Mouse (Mus musculus): Measurements from ENCODE around the gene Dicer1. TPM values are rescaled to one million over a fixed set of nuclear protein-coding genes. Genes with fewer than 3 reads are reported as not detected.

Gene Dicer1
- polyA plus RNA-seq, 1 experiment from 2014 or later = 11.2 TPM

DNA sequence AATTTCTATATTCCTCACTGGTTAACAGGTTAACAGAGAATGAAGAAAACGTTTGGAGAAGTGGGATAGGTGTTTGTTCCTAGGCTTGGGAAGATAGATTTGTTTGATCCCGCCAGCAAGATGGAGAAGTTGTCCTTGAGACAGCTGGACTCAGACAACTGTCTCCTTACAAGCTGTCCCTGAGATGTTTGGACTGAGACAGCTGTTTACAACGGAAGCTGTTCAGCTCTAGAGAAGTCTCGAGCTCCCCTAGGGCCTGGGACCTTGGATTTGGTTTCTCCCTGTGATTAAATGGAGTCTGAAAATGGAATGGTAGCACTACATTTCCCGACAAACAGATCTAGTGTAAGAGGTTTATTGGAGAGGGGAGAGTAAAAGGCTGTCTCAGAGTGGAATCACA, 78.8 kb downstream of the Dicer1 start:
- 40% methylated on average over 5 of the region's 5 CpGs for WGBS
- no peak for ATAC-seq
- no peaks in the 10 kb centered on the region for H3K27me3 ChIP-seq (replicated peaks; ENCODE audit: control insufficient read depth, insufficient read depth, low read length)
- H3K4me3 ChIP-seq (ENCODE audit: low read length) = no peak overlapping the region
- no peak overlapping the region for H3K27ac ChIP-seq (ENCODE audit: low read length)
- H3K4me1 ChIP-seq (ENCODE audit: control insufficient read depth, insufficient read depth, low read length) = no peaks in the 10 kb centered on the region
- H3K9me3 ChIP-seq (ENCODE audit: control insufficient read depth, low read length) = no peaks in the 10 kb centered on the region
- no peaks in the 10 kb centered on the region for H3K36me3 ChIP-seq (ENCODE audit: control insufficient read depth, insufficient read depth, low read length)
- H3K4me2 ChIP-seq (ENCODE audit: low read depth, low read length) = no peak overlapping the region
- H3K9ac ChIP-seq (ENCODE audit: low read depth, low read length) = no peak overlapping the region

DNA sequence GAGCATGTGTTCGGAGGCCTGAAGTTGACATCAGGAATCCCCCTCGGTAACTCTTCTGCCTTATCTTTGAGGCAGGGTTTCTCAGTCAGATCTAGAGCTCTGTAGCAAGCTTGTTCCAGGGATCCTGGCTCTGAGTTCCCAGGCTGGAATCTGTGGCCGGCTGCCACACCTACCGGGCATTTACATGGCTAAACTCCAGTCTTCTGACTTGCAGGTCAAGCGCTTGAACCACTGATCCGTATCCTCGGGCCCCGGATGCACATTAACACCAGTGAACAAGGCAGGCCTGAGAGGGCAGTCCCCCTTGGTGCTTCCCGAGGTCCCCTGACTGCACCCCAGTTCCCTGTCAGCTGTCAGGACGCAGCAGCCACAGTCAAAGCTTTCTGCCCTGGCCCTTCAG, 79.3 kb downstream of the Dicer1 start:
- 68% methylated on average over 10 of the region's 10 CpGs for WGBS
- Histone ChIP-seq H3K4me2 (ENCODE audit: low read depth, low read length) (no peak overlapping the region), H3K9me3 (ENCODE audit: control insufficient read depth, low read length) (no peaks in the 10 kb centered on the region), H3K27ac (ENCODE audit: low read length) (no peak overlapping the region), H3K4me3 (ENCODE audit: low read length) (no peak overlapping the region), H3K27me3 (replicated peaks; ENCODE audit: control insufficient read depth, insufficient read depth, low read length) (no peaks in the 10 kb centered on the region), H3K4me1 (ENCODE audit: control insufficient read depth, insufficient read depth, low read length) (no peaks in the 10 kb centered on the region), H3K36me3 (ENCODE audit: control insufficient read depth, insufficient read depth, low read length) (no peaks in the 10 kb centered on the region), H3K9ac (ENCODE audit: low read depth, low read length) (no peak overlapping the region)
- ATAC-seq = no peak

GRCm38 (mm10) chr12:104667846-104668245, 83.9 kb downstream of the Dicer1 start:
- H3K4me1 ChIP-seq (ENCODE audit: control insufficient read depth, insufficient read depth, low read length) = no peaks in the 10 kb centered on the region
- no peak overlapping the region for H3K4me3 ChIP-seq (ENCODE audit: low read length)
- H3K9ac ChIP-seq (ENCODE audit: low read depth, low read length) = no peak overlapping the region
- no peak overlapping the region for H3K4me2 ChIP-seq (ENCODE audit: low read depth, low read length)
- no peaks in the 10 kb centered on the region for H3K36me3 ChIP-seq (ENCODE audit: control insufficient read depth, insufficient read depth, low read length)
- ATAC-seq = no peak
- H3K27ac ChIP-seq (ENCODE audit: low read length) = no peak overlapping the region
- H3K27me3 ChIP-seq (replicated peaks; ENCODE audit: control insufficient read depth, insufficient read depth, low read length) = no peaks in the 10 kb centered on the region
- no peaks in the 10 kb centered on the region for H3K9me3 ChIP-seq (ENCODE audit: control insufficient read depth, low read length)
- 76% methylated on average over 7 of the region's 7 CpGs for WGBS

- no peaks in the 10 kb centered on the region for H3K36me3 ChIP-seq (ENCODE audit: control insufficient read depth, insufficient read depth, low read length)
- H3K4me2 ChIP-seq (ENCODE audit: low read depth, low read length) = no peak overlapping the region
- H3K9ac ChIP-seq (ENCODE audit: low read depth, low read length) = no peak overlapping the region
- no peak overlapping the region for H3K27ac ChIP-seq (ENCODE audit: low read length)
- no peaks in the 10 kb centered on the region for H3K4me1 ChIP-seq (ENCODE audit: control insufficient read depth, insufficient read depth, low read length)
- ATAC-seq = no peak
- H3K9me3 ChIP-seq (ENCODE audit: control insufficient read depth, low read length) = no peaks in the 10 kb centered on the region
- no peak overlapping the region for H3K4me3 ChIP-seq (ENCODE audit: low read length)
- 52% methylated on average over 6 of the region's 6 CpGs for WGBS
- H3K27me3 ChIP-seq (replicated peaks; ENCODE audit: control insufficient read depth, insufficient read depth, low read length) = no peaks in the 10 kb centered on the region
Observed at GRCm38 (mm10) chr12:104665951-104666350, 85.8 kb downstream of the Dicer1 start.

DNA sequence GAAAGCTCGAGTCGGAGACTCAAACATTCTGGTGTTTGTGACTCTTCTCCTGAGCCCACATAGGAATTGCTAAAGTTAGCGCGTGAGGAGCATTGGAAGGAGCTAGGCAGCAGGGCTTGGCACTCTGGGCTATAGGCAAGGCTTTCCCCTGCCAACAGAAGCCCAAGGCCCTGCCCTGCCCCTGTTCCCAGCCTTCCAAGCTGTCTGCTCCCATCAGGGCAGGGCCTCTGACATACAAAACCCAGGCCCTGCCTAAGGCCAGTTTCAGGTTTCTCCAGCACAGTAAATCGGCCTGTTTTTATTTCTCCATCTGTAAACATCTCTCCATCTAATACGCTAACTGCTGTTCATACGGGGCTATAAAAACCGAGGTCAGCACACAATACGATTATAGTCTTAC, 86.2 kb downstream of the Dicer1 start:
- Histone ChIP-seq H3K27me3 (replicated peaks; ENCODE audit: control insufficient read depth, insufficient read depth, low read length) (no peaks in the 10 kb centered on the region), H3K9ac (ENCODE audit: low read depth, low read length) (no peak overlapping the region), H3K9me3 (ENCODE audit: control insufficient read depth, low read length) (no peaks in the 10 kb centered on the region), H3K4me3 (ENCODE audit: low read length) (no peak overlapping the region), H3K27ac (ENCODE audit: low read length) (no peak overlapping the region), H3K36me3 (ENCODE audit: control insufficient read depth, insufficient read depth, low read length) (no peaks in the 10 kb centered on the region), H3K4me1 (ENCODE audit: control insufficient read depth, insufficient read depth, low read length) (no peaks in the 10 kb centered on the region), H3K4me2 (ENCODE audit: low read depth, low read length) (no peak overlapping the region)
- 65% methylated on average over 9 of the region's 9 CpGs for WGBS
- no peak for ATAC-seq

DNA sequence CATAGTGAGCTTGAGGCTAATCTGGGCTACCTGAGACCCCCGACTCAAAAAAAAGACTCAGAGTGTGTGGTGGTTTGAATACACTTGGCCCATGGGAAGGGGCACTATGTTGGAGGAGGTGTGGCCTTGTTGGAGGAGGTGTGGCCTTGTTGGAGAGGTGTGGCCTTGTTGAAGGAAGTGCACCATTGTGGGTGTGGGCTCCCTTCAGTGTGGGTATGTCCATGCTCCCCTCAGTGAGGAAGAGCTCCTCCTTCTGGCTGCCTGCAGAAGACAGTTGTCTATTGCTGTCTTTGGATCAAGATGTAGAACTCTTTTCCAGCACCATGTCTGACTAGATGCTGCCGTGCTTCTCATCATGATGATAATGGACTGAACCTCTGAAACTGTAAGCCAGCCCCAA, 95.6 kb downstream of the Dicer1 start:
- Histone ChIP-seq H3K9me3 (ENCODE audit: control insufficient read depth, low read length) (no peaks in the 10 kb centered on the region), H3K9ac (ENCODE audit: low read depth, low read length) (no peak overlapping the region), H3K27me3 (replicated peaks; ENCODE audit: control insufficient read depth, insufficient read depth, low read length) (no peaks in the 10 kb centered on the region), H3K36me3 (ENCODE audit: control insufficient read depth, insufficient read depth, low read length) (no peaks in the 10 kb centered on the region), H3K4me3 (ENCODE audit: low read length) (no peak overlapping the region), H3K27ac (ENCODE audit: low read length) (no peak overlapping the region), H3K4me2 (ENCODE audit: low read depth, low read length) (no peak overlapping the region), H3K4me1 (ENCODE audit: control insufficient read depth, insufficient read depth, low read length) (no peaks in the 10 kb centered on the region)
- ATAC-seq = no peak
- 93% methylated on average over 2 of the region's 2 CpGs for WGBS

GRCm38 (mm10) chr12:104655006-104655405, 96.7 kb downstream of the Dicer1 start:
- 50% methylated on average over 1 of the region's 1 CpGs for WGBS
- no peak overlapping the region for H3K4me3 ChIP-seq (ENCODE audit: low read length)
- ATAC-seq = no peak

DNA sequence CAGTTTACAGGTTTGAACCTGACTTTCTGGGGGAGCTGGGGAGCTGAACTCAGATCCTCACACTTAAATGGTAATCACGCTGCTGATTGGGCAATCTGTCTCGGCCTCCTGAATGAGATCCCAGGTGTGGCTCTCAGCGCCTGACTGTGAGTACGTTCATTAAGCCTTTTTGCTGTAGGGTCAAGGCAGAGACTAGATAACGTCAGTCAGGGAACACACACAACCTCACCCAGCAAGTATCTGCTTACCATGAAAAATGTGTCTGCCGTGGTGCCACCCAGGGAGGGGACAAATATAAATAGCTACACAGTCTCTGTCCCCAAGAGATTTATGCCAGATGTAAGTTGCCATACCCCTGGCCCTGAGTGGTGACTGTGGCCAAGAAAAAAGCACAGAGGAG, 99.7 kb downstream of the Dicer1 start:
- ATAC-seq = no peak
- no peaks in the 10 kb centered on the region for H3K36me3 ChIP-seq (ENCODE audit: control insufficient read depth, insufficient read depth, low read length)
- no peaks in the 10 kb centered on the region for H3K27me3 ChIP-seq (replicated peaks; ENCODE audit: control insufficient read depth, insufficient read depth, low read length)
- H3K27ac ChIP-seq (ENCODE audit: low read length) = no peak overlapping the region
- WGBS = 54% methylated on average over 6 of the region's 6 CpGs
- no peaks in the 10 kb centered on the region for H3K9me3 ChIP-seq (ENCODE audit: control insufficient read depth, low read length)
- no peak overlapping the region for H3K9ac ChIP-seq (ENCODE audit: low read depth, low read length)
- no peak overlapping the region for H3K4me2 ChIP-seq (ENCODE audit: low read depth, low read length)
- H3K4me1 ChIP-seq (ENCODE audit: control insufficient read depth, insufficient read depth, low read length) = no peaks in the 10 kb centered on the region
- H3K4me3 ChIP-seq (ENCODE audit: low read length) = no peak overlapping the region

More at GRCm38 (mm10) chr12:104655006-104655405, 96.7 kb downstream of the Dicer1 start:
- no peaks in the 10 kb centered on the region for H3K36me3 ChIP-seq (ENCODE audit: control insufficient read depth, insufficient read depth, low read length)
- H3K9ac ChIP-seq (ENCODE audit: low read depth, low read length) = no peak overlapping the region
- H3K9me3 ChIP-seq (ENCODE audit: control insufficient read depth, low read length) = no peaks in the 10 kb centered on the region
- H3K27me3 ChIP-seq (replicated peaks; ENCODE audit: control insufficient read depth, insufficient read depth, low read length) = no peaks in the 10 kb centered on the region
- no peak overlapping the region for H3K27ac ChIP-seq (ENCODE audit: low read length)
- no peak overlapping the region for H3K4me2 ChIP-seq (ENCODE audit: low read depth, low read length)
- no peaks in the 10 kb centered on the region for H3K4me1 ChIP-seq (ENCODE audit: control insufficient read depth, insufficient read depth, low read length)

DNA sequence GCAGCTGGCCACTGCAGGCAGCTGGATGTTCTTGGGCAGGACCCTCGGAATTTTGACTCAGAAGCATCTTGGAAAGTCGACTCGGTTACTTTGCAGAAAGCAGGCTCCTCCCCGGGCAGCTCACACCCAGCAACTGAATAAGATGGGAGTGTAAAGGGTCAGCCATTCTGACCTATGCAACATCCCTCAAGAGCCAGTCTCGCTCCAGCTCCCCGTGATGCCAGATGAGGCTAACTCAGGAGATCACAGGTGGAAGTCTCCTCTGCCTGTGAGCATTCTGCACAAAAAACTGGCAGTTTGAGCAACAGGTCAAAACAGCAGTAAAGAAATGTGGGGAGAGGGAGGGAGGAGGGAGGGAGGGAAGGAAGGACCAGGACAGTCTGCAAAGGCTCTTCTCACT, 100.5 kb downstream of the Dicer1 start:
- Histone ChIP-seq H3K4me3 (ENCODE audit: low read length) (no peak overlapping the region), H3K9me3 (ENCODE audit: control insufficient read depth, low read length) (no peaks in the 10 kb centered on the region), H3K27me3 (replicated peaks; ENCODE audit: control insufficient read depth, insufficient read depth, low read length) (no peaks in the 10 kb centered on the region), H3K36me3 (ENCODE audit: control insufficient read depth, insufficient read depth, low read length) (no peaks in the 10 kb centered on the region), H3K9ac (ENCODE audit: low read depth, low read length) (no peak overlapping the region), H3K27ac (ENCODE audit: low read length) (no peak overlapping the region), H3K4me1 (ENCODE audit: control insufficient read depth, insufficient read depth, low read length) (no peaks in the 10 kb centered on the region), H3K4me2 (ENCODE audit: low read depth, low read length) (no peak overlapping the region)
- no peak for ATAC-seq
- WGBS = 52% methylated on average over 6 of the region's 6 CpGs

DNA sequence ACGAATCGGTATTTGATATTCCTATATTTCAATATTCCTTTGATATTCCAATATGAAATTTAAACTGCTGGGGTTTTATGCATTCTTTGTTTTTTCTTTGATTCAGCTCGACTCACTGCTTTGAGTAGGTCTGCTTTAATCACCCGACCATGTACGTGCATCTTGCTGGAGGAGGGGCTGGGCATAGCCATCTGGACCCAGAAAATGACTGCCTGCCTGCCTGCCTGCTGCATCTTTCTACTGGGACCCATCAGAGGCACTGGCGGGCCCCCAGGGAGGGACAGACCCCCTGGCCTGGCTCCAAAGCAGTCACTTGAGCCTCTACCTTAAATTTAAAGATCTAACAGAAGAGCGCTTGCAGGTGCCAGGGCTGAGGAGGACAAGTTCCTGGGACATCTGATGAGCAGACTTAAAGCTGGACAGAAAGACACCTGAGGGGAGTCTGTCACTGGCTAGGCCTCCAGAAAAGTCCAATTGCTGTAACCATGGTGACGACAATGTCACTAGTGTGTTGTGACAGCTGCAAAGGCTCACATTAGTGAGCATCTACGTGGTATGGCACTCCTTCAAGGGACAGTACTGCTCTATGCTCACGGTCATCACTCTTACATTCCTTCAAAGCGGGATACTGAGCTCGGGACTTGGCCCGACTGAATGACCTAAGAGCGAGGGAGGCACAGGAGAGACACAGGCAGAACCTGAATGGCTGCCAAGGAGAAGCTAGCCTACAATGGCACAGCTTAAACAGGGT, 101.1 kb downstream of the Dicer1 start:
- Histone ChIP-seq H3K9me3 (ENCODE audit: control insufficient read depth, low read length) (no peaks in the 10 kb centered on the region), H3K9ac (ENCODE audit: low read depth, low read length) (no peak overlapping the region), H3K4me3 (ENCODE audit: low read length) (no peak overlapping the region), H3K4me2 (ENCODE audit: low read depth, low read length) (no peak overlapping the region), H3K36me3 (ENCODE audit: control insufficient read depth, insufficient read depth, low read length) (no peaks in the 10 kb centered on the region), H3K4me1 (ENCODE audit: control insufficient read depth, insufficient read depth, low read length) (no peaks in the 10 kb centered on the region), H3K27me3 (replicated peaks; ENCODE audit: control insufficient read depth, insufficient read depth, low read length) (no peaks in the 10 kb centered on the region), H3K27ac (ENCODE audit: low read length) (no peak overlapping the region)
- WGBS = 68% methylated on average over 14 of the region's 14 CpGs
- ATAC-seq = no peak
